Mouse (Mus musculus) MEL (cell line): ENCODE measurements around the gene Ctcf. TPM values are rescaled to one million over a fixed set of nuclear protein-coding genes. Genes with fewer than 3 reads are reported as not detected.

Experiments
- DNase-seq: peaks from one replicate; pipeline ENCODE4 v3.0.0; 2011; ENCODE audit warnings: low read depth, low spot score
- H3K27ac ChIP-seq: 2 replicates; pipeline ENCODE4 v1.5.1; 2012; ENCODE audit warnings: low read depth, mild to moderate bottlenecking, control low read depth, low read length, moderate library complexity; ENCODE audit not compliant: control insufficient read depth
- H3K27me3 ChIP-seq, 2 experiments: fragments of 150-350 bp in 1 of 2; sonication (generic) in 1 of 2; 2 replicates each; pipeline ENCODE4 v1.6.1; 2012; ENCODE audit warnings: low read length in 2 of 2, mild to moderate bottlenecking in 2 of 2, improper control_type of control experiment in 1 of 2, moderate library complexity in 1 of 2; ENCODE audit not compliant: insufficient read depth in 2 of 2, control insufficient read depth in 1 of 2
- H3K36me3 ChIP-seq, 2 experiments: 2 replicates each; pipeline ENCODE4 v1.6.1; 2012 to 2014; ENCODE audit warnings: low read length in 2 of 2, improper control_type of control experiment in 1 of 2, inconsistent platforms in 1 of 2, mild to moderate bottlenecking in 1 of 2; ENCODE audit not compliant: insufficient read depth in 2 of 2, control insufficient read depth in 1 of 2
- H3K4me1 ChIP-seq, 2 experiments: fragments of 150-350 bp in 1 of 2; sonication (generic) in 1 of 2; 2 replicates each; pipeline ENCODE4 v1.6.1; 2012; ENCODE audit warnings: low read length in 2 of 2, improper control_type of control experiment in 1 of 2, mild to moderate bottlenecking in 1 of 2; ENCODE audit not compliant: insufficient read depth in 2 of 2, control insufficient read depth in 1 of 2
- H3K4me3 ChIP-seq, 2 experiments: fragments of 150-350 bp in 1 of 2; sonication (generic) in 1 of 2; 2 replicates each; pipeline ENCODE4 v1.5.1; 2012; ENCODE audit warnings: low read depth in 2 of 2, low read length in 2 of 2, mild to moderate bottlenecking in 2 of 2, moderate library complexity in 2 of 2, control low read depth in 1 of 2, improper control_type of control experiment in 1 of 2; ENCODE audit not compliant: control insufficient read depth in 1 of 2, insufficient read depth in 1 of 2
- H3K79me2 ChIP-seq: 2 replicates; pipeline ENCODE4 v1.6.1; 2012; ENCODE audit warnings: mild to moderate bottlenecking, low read length, moderate library complexity; ENCODE audit not compliant: control insufficient read depth, poor library complexity, insufficient read depth
- H3K9ac ChIP-seq: 2 replicates; pipeline ENCODE4 v1.6.1; 2012; ENCODE audit warnings: low read depth, mild to moderate bottlenecking, control low read depth, low read length, moderate library complexity; ENCODE audit not compliant: control insufficient read depth, poor library complexity, severe bottlenecking
- H3K9me3 ChIP-seq: fragments of 150-350 bp; sonication (generic); replicated peaks from 2 replicates; pipeline ENCODE4 v1.6.1; 2012; ENCODE audit warnings: mild to moderate bottlenecking, low read length, improper control_type of control experiment, moderate library complexity; ENCODE audit not compliant: insufficient read depth
- BHLHE40 ChIP-seq: IDR thresholded peaks from 2 replicates; pipeline ENCODE4 v1.6.1; 2012; ENCODE audit warnings: low read depth, mild to moderate bottlenecking, inconsistent platforms, low read length, improper control_type of control experiment, borderline replicate concordance
- CHD1 ChIP-seq: IDR thresholded peaks from 2 replicates; pipeline ENCODE4 v1.6.1; 2012; ENCODE audit warnings: low read depth, mild to moderate bottlenecking, inconsistent platforms, low read length, improper control_type of control experiment
- CHD2 ChIP-seq: IDR thresholded peaks from 2 replicates; pipeline ENCODE4 v1.6.1; 2011; ENCODE audit warnings: low read length, improper control_type of control experiment
- CTCF ChIP-seq, 3 experiments: IDR thresholded peaks in 2 of 3; conservative IDR thresholded peaks in 1 of 3; 2 replicates each; pipeline ENCODE4 v1.5.1; 2011 to 2012; ENCODE audit warnings: low read length in 3 of 3, low read depth in 2 of 3, mild to moderate bottlenecking in 2 of 3, improper control_type of control experiment in 1 of 3, inconsistent platforms in 1 of 3, mixed read lengths in 1 of 3, moderate library complexity in 1 of 3; ENCODE audit not compliant: control insufficient read depth in 1 of 3, insufficient read depth in 1 of 3, poor library complexity in 1 of 3, severe bottlenecking in 1 of 3
- E2F4 ChIP-seq: IDR thresholded peaks from 2 replicates; pipeline ENCODE4 v1.6.1; 2011; ENCODE audit warnings: low read depth, low read length, improper control_type of control experiment, borderline replicate concordance
- GATA1 ChIP-seq: IDR thresholded peaks from 2 replicates; pipeline ENCODE4 v1.6.1; 2011; ENCODE audit warnings: low read depth, low read length, improper control_type of control experiment
- JUND ChIP-seq: IDR thresholded peaks from 2 replicates; pipeline ENCODE4 v1.6.1; 2011; ENCODE audit warnings: low read depth, mild to moderate bottlenecking, improper control_type of control experiment, low read length
- MAFK ChIP-seq: IDR thresholded peaks from 2 replicates; pipeline ENCODE4 v1.6.1; 2011; ENCODE audit warnings: low read depth, mild to moderate bottlenecking, low read length, improper control_type of control experiment, borderline replicate concordance
- MAZ ChIP-seq: IDR thresholded peaks from 2 replicates; pipeline ENCODE4 v1.6.1; 2012; ENCODE audit warnings: low read depth, mild to moderate bottlenecking, inconsistent platforms, low read length, improper control_type of control experiment
- MEF2A ChIP-seq: IDR thresholded peaks from 2 replicates; pipeline ENCODE4 v1.6.1; 2014; ENCODE audit warnings: low read depth, mild to moderate bottlenecking, inconsistent platforms, low read length, improper control_type of control experiment; ENCODE audit not compliant: poor library complexity, insufficient replicate concordance, severe bottlenecking; ENCODE audit errors: extremely low read depth
- MYC ChIP-seq: IDR thresholded peaks from 2 replicates; pipeline ENCODE4 v1.6.1; 2011; ENCODE audit warnings: low read depth, mild to moderate bottlenecking, low read length, improper control_type of control experiment, moderate library complexity
- NRF1 ChIP-seq: IDR thresholded peaks from 2 replicates; pipeline ENCODE4 v1.6.1; 2014; ENCODE audit warnings: low read depth, mild to moderate bottlenecking, inconsistent platforms, low read length, improper control_type of control experiment, moderate library complexity; ENCODE audit not compliant: poor library complexity, insufficient read depth, severe bottlenecking
- POLR2AphosphoS2 ChIP-seq: IDR thresholded peaks from 2 replicates; pipeline ENCODE4 v1.6.1; 2011; ENCODE audit warnings: low read length, improper control_type of control experiment
- RCOR1 ChIP-seq: IDR thresholded peaks from 2 replicates; pipeline ENCODE4 v1.6.1; 2012; ENCODE audit warnings: low read depth, mild to moderate bottlenecking, inconsistent platforms, low read length, improper control_type of control experiment
- SMC3 ChIP-seq: IDR thresholded peaks from 2 replicates; pipeline ENCODE4 v1.6.1; 2011; ENCODE audit warnings: low read depth, low read length, improper control_type of control experiment
- TAL1 ChIP-seq: IDR thresholded peaks from 2 replicates; pipeline ENCODE4 v1.6.1; 2012; ENCODE audit warnings: mild to moderate bottlenecking, inconsistent platforms, low read length, moderate library complexity, mixed read lengths
- TBP ChIP-seq: IDR thresholded peaks from 2 replicates; pipeline ENCODE4 v1.8.0; 2011; ENCODE audit warnings: low read depth, low read length, improper control_type of control experiment
- TCF12 ChIP-seq: IDR thresholded peaks from 2 replicates; pipeline ENCODE4 v1.6.1; 2014; ENCODE audit warnings: low read depth, mild to moderate bottlenecking, inconsistent platforms, low read length, improper control_type of control experiment, moderate library complexity
- UBTF ChIP-seq: IDR thresholded peaks from 2 replicates; pipeline ENCODE4 v1.6.1; 2012; ENCODE audit warnings: low read depth, mild to moderate bottlenecking, inconsistent platforms, low read length, improper control_type of control experiment, moderate library complexity, borderline replicate concordance; ENCODE audit not compliant: insufficient read depth
- USF1 ChIP-seq: IDR thresholded peaks from 2 replicates; pipeline ENCODE4 v1.6.1; 2014; ENCODE audit warnings: low read depth, mild to moderate bottlenecking, inconsistent platforms, low read length, improper control_type of control experiment, moderate library complexity
- ZC3H11A ChIP-seq: IDR thresholded peaks from 2 replicates; pipeline ENCODE4 v1.6.1; 2012; ENCODE audit warnings: low read depth, mild to moderate bottlenecking, inconsistent platforms, low read length, improper control_type of control experiment
- ZKSCAN1 ChIP-seq: IDR thresholded peaks from 2 replicates; pipeline ENCODE4 v1.6.1; 2012; ENCODE audit warnings: low read depth, mild to moderate bottlenecking, inconsistent platforms, low read length, improper control_type of control experiment, moderate library complexity
- ZMIZ1 ChIP-seq: IDR thresholded peaks from 2 replicates; pipeline ENCODE4 v1.6.1; 2012; ENCODE audit warnings: low read depth, mild to moderate bottlenecking, inconsistent platforms, low read length, improper control_type of control experiment, moderate library complexity
- polyA plus RNA-seq, 2 experiments: library from polyadenylated mRNA; stranded (reverse) in 1 of 2; unstranded in 1 of 2; fragments of >175 nt in 1 of 2; fragments of >200 nt in 1 of 2; gene quantifications; 2 replicates each; pipeline versions ENCODE4 v1.2.1 to v1.2.4; 2012; ENCODE audit warnings: low replicate concordance in 2 of 2, low read depth in 1 of 2; ENCODE audit not compliant: insufficient read length in 2 of 2, insufficient read depth in 1 of 2, missing spikeins in 1 of 2
- total RNA-seq: library from RNA; depleted of rRNA; stranded (reverse); fragments of 300-350 nt; gene quantifications from 2 replicates; pipeline ENCODE4 v1.2.3, GENCODE M21; 2012

Ctcf gene
- total and polyA plus RNA-seq, 3 experiments, result 40.7 to 670 (median 87.1) TPM

- TF ChIP-seq ZKSCAN1 (no peak), CHD2 (no peak), TBP (no peak), MAZ (no peak), UBTF (no peak), RCOR1 (no peak), CTCF (IDR thresholded peaks at IDR 0.05 in 2 of 3, conservative IDR thresholded peaks at IDR 0.05 in 1 of 3; ENCODE audit: control insufficient read depth in 1 of 3, insufficient read depth in 1 of 3, low read depth in 2 of 3, low read length in 3 of 3, poor library complexity in 1 of 3, severe bottlenecking in 1 of 3) (no peak), POLR2AphosphoS2 (no peak), BHLHE40 (no peak), GATA1 (no peak), MYC (no peak), MAFK (no peak), ZMIZ1 (no peak), MEF2A (no peak), E2F4 (no peak), ZC3H11A (no peak), TCF12 (no peak), USF1 (no peak), JUND (no peak)
- no peak overlapping the region for H3K27ac ChIP-seq
- DNase-seq, result no peak
- no peaks in the 10 kb centered on the region for H3K79me2 ChIP-seq
- no peaks in the 10 kb centered on the region for H3K9me3 ChIP-seq
- no peak overlapping the region for H3K9ac ChIP-seq
- H3K4me1 ChIP-seq, result no peaks in the 10 kb centered on the region
- peaks cover 0 to 3% of the 10 kb centered on the region in 2 experiments; a peak in 2 of 4 replicates for H3K36me3 ChIP-seq
- H3K4me3 ChIP-seq, result no peak overlapping the region
- H3K27me3 ChIP-seq, result no peaks in the 10 kb centered on the region
Observed at GRCm38 (mm10) chr8:105626086-105626485, 10.3 kb upstream of the Ctcf start.

- no peaks in the 10 kb centered on the region; a peak in 1 of 4 replicates for H3K4me1 ChIP-seq
- H3K27ac ChIP-seq, result no peak overlapping the region
- no peaks in the 10 kb centered on the region for H3K79me2 ChIP-seq
- H3K27me3 ChIP-seq, result no peaks in the 10 kb centered on the region
- TF ChIP-seq MYC (no peak), CHD1 (no peak), ZKSCAN1 (no peak), NRF1 (no peak), E2F4 (no peak), SMC3 (no peak), TAL1 (no peak)
- H3K4me3 ChIP-seq, result no peak overlapping the region
- H3K36me3 ChIP-seq, result peaks cover 0 to 3% of the 10 kb centered on the region in 2 experiments; a peak in 2 of 4 replicates
- DNase-seq, result no peak
- no peaks in the 10 kb centered on the region for H3K9me3 ChIP-seq
- no peak overlapping the region for H3K9ac ChIP-seq
Observed at GRCm38 (mm10) chr8:105629337-105629736, 7.0 kb upstream of the Ctcf start.
